Mouse (Mus musculus) gastrocnemius, adult 8-10 months (tissue): Measurements from ENCODE around the gene Reep6. TPM values are rescaled to one million over a fixed set of nuclear protein-coding genes. Genes with fewer than 3 reads are reported as not detected.

Experiments
- DNase-seq, 2 experiments: peaks; one replicate each; pipeline ENCODE4 v3.0.0; 2022; ENCODE audit warnings: low spot score in 2 of 2
- total RNA-seq, 4 experiments: library from RNA; stranded (reverse); gene quantifications; 2 replicates each; pipeline ENCODE4 v1.2.4; 2022

Reep6 gene
- total RNA-seq, 4 experiments from 2014 or later = 2.6 to 4.0 (median 3.2) TPM

DNA sequence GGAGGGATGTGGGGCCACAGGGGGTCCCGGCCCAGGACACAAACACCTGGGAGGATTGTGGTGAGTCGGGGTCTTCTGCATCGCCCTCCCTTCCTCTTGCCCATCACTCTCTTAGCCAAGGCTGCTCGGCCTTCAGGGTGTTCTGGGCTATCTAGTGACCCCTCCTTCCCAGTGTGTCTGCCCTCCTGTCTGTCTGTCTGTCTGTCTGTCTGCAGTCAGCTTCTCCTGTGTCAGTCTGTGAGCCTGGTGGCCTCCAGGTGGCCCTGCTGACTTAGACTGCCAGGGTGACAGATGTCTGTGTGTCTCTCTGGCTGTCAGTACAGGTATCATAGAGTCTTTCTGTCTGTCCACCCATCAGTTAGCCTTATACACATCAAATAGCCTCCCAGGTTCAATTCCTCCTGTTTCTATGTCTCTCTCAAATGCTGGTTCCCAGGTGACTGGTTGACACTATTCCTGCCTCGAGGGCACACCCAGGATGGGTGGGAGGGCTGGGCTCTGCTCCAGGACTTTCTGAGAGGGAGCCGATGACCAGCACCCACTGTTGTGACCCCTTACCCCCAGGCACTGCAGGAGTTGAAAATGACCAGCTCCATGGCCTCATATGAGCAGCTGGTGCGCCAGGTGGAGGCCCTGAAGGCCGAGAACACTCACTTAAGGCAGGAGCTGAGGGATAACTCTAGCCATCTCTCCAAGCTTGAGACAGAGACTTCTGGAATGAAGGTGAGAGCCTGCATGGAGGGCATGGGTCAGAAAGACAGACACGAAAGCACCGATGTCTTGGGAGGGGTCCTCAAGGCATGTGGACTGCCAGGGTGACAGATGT is 28.3 kb upstream of the Reep6 start:
- no peak for DNase-seq

DNA sequence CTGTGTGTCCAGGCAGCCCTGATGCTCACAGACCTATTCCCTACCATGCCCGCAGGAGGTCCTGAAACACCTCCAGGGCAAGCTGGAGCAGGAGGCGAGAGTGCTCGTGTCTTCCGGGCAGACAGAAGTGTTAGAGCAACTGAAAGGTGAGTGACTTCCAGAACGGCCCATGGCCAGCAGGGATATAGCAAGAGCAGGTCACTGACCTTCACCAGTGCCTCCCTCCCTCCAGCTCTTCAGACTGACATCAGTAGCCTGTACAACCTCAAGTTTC is 27.7 kb upstream of the Reep6 start:
- DNase-seq = no peak

DNA sequence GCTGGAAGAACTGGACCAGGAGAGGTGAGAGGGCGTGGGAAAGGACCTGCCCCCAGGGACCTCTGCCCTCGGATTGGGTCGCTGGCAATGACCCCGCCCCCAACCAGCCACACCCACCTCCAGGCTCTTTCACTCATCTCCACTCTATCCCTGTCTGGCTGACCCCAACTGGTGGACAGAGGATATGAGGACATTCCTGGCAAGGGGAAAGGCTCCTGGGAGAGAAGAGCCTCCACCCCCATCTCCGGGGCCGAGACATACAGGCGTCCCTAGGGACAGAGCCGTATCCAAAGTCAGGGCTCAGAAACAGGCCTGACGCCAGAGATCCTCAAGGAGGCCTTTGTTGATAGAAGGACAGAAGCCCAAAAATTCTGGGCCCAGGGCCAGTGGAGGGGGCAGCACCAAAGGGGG is 27.3 kb upstream of the Reep6 start:
- peak; percentile 84 to 86 for DNase-seq

DNA sequence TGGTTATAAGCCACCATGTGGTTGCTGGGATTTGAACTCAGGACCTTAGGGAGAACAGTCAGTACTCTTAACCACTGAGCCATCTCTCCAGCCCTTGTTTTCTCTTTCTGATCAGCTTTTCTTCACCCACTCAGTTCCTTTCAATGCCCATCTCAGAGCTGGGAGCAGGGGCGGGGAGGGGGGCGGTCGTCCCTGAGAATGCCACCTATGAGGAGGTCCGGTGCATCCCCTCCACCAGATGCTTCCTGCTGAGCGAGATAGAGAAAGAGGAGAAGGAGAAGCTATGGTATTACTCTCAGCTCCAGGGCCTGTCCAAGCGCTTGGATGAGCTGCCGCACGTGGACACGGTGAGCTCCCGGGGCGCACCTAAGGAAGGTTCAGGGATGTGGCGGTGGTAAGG is 25.3 kb upstream of the Reep6 start:
- DNase-seq = no peak

DNA sequence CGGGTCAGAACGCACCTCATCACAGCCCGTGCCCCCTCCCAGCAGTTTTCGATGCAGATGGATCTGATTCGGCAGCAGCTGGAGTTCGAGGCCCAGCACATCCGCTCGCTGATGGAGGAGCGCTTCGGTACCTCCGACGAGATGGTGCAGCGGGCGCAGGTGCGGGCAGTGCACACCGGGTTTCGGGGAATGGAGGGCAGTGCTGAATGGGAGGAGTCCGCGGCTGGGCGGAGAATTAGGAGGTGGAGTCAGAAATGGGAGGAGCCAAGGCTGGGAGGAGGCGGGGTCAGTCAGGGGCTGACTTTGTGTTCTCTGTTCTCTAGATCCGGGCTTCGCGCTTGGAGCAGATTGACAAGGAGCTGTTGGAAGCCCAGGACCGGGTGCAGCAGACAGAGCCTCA is 24.9 kb upstream of the Reep6 start:
- no peak for DNase-seq

DNA sequence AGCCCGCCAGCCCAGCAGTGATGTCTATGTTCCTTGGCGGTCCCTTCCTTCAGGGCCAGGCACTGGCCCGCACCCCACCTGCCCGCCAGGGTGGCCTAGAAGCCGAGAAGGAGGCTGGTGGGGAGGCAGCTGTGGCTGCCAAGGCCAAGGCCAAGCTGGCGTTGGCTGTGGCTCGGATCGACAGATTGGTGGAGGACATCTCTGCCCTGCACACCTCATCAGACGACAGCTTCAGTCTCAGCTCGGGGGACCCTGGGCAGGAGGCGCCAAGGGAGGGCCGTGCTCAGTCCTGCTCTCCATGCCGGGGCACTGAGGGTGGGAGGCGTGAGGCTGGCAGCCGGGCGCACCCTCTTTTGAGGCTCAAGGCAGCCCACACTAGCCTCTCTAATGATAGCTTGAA is 18.2 kb upstream of the Reep6 start:
- DNase-seq = no peak

DNA sequence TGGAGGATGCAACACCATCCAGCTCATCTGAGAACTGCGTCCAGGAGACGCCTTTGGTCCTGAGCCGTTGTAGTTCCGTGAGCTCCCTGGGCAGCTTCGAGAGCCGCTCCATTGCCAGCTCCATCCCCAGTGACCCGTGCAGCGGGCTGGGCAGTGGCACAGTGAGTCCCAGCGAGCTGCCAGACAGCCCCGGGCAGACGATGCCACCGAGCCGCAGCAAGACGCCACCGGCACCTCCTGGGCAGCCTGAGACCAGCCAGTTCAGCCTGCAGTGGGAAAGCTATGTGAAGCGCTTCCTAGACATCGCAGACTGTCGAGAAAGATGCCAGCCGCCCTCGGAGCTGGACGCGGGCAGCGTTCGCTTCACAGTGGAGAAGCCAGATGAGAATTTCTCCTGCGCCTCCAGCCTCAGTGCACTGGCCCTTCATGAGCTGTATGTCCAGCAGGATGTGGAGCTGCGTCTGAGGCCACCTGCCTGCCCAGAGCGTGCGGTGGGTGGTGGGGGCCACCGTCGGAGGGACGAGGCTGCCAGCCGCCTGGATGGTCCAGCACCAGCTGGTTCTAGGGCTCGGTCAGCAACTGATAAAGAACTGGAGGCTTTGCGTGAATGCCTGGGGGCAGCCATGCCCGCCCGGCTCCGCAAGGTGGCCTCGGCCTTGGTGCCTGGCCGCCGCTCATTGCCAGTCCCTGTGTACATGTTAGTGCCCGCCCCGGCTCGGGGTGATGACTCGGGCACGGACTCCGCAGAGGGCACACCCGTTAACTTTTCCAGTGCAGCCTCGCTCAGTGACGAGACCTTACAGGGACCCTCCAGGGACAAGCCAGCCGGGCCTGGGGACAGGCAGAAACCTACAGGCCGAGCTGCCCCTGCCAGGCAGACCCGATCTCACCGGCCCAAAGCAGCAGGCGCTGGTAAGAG is 16.9 kb upstream of the Reep6 start:
- DNase-seq = no peak

DNA sequence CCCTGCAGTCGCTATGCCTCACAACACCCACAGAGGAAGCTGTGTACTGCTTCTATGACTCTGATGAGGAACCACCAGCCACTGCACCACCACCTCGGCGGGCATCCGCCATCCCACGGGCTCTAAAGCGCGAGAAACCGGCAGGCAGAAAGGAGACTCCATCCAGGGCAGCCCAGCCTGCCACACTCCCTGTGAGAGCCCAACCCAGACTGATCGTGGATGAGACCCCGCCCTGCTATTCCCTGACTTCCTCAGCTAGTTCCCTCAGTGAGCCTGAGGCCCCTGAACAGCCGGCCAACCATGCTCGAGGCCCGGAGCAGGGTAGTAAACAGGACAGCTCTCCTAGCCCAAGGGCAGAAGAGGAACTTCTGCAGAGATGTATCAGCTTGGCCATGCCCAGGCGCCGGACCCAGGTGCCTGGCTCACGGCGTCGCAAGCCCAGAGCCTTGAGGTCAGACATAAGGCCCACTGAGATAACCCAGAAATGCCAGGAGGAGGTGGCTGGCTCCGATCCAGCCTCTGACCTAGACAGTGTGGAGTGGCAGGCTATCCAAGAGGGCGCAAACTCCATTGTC is 16.0 kb upstream of the Reep6 start:
- DNase-seq = no peak

DNA sequence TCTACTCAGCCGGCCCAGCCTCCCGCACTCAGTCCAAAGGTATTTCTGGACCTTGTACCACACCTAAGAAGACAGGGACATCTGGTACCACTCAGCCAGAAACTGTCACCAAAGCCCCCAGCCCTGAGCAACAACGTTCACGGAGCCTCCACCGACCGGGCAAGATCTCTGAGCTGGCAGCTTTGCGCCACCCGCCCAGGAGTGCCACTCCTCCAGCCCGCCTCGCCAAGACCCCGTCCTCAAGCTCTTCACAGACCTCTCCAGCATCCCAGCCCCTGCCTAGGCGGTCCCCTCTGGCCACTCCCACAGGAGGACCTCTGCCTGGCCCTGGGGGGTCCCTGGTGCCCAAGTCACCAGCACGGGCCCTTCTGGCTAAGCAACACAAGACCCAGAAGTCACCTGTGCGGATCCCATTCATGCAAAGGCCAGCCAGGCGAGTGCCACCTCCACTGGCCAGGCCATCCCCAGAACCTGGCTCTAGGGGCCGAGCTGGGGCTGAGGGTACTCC is 15.2 kb upstream of the Reep6 start:
- DNase-seq = no peak

DNA sequence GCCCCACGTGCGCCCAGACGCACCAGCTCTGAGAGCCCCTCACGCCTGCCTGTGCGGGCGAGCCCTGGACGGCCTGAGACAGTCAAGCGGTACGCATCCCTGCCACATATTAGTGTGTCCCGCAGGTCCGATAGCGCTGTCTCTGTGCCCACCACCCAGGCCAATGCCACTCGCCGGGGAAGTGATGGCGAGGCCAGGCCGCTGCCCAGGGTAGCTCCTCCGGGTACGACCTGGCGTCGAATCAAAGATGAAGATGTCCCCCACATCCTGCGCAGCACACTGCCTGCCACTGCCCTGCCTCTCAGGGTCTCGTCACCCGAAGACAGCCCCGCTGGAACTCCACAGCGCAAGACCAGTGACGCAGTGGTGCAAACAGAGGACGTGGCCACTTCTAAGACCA is 14.4 kb upstream of the Reep6 start:
- no peak for DNase-seq

DNA sequence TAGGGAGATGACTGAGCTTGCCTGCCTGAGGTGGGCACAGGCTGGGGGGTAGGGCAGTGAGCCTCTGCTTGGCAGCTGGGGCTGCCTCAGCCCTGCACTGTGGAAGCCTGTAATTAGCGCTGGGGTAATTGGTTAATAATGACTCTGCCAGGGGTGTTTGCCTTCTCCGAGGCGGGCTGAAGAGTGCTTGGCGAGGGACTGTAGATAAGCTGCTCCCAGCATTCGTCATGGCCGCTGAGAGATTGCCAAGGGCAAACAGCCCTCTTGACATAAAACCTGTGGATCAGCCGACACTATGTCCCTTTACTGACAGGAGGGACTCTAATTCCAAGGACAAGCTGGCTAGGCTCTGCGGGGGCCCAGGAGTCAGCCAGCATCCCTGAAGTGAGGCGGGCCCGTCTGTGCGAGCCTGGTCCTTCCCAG is 13.4 kb upstream of the Reep6 start:
- no peak for DNase-seq

DNA sequence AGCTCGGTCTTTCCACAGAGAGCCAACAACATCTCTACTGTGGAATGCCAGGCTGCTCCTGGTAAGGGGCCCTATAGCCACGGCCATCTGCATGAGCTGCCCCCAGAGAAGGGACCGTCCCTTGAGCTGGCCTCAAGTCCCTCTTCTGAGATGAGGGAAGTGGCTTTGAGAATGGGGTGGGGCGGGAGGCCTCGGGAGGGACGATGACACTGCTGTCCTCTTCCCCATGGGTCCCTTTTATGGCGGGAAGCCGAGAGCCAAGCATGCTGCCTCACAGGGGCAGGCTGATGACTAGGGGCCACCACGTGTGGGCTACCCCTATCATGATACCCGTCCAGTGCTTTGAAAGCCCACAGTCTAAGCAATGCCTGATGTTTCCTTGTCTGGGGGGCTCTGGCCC is 12.7 kb upstream of the Reep6 start:
- no peak for DNase-seq

DNA sequence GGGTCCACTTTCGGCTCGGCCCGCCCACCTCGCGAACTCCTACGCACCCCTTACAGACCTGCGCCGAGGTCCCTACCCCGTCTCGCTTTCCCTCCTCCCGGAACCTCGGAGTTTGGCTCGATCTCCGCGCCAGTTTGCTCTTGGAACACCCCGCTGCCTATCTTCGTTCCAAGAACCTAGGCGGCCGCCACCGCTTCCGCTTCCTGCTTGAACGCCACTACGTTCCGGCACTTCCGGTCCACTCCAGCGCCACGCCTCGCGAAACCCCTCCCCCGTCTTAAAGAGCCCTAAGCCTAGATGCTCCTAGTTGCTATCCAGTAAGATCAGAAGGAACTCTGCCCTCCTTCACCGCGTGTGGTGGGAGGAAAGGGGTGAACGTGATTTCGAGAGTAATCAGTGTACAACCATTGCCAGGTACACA is 9.4 kb upstream of the Reep6 start, which contains the start of gene 2310011J03Rik:
2310011J03Rik (minus strand) TSS at position 198 of the 421 bp plus-strand sequence.
- DNase-seq = peak; percentile 90

DNA sequence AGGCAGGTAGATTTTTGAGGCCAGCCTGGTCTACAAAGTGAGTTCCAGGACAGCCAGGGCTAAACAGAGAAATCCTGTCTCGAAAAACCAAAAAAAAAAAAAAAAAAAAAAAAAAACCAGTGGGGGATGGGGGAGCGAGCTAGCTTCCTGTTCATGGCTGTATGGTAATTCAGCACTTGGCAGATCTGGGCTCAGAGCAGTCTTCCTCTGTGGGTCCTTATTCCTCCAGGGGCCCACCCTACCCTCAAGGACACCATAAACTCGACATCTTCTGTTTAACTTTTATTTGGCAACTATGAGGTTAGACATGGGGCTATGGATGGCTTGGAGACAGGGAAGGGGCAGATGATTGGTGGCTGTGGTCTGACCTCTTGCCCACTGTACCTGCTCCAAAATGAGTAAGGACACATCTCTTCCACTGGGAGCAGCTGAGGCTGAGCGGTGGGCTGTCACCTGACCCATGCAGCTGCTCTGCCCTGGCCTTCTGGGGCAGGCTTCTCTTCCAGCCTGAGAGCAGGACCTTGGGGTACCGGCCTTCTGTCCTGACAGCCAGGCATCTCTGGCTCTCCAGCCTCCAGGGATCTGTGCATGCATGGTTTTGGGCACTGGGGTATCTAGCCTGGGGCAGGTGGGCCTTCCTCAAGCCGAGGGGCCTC is 8.6 kb upstream of the Reep6 start:
- DNase-seq = no peak

DNA sequence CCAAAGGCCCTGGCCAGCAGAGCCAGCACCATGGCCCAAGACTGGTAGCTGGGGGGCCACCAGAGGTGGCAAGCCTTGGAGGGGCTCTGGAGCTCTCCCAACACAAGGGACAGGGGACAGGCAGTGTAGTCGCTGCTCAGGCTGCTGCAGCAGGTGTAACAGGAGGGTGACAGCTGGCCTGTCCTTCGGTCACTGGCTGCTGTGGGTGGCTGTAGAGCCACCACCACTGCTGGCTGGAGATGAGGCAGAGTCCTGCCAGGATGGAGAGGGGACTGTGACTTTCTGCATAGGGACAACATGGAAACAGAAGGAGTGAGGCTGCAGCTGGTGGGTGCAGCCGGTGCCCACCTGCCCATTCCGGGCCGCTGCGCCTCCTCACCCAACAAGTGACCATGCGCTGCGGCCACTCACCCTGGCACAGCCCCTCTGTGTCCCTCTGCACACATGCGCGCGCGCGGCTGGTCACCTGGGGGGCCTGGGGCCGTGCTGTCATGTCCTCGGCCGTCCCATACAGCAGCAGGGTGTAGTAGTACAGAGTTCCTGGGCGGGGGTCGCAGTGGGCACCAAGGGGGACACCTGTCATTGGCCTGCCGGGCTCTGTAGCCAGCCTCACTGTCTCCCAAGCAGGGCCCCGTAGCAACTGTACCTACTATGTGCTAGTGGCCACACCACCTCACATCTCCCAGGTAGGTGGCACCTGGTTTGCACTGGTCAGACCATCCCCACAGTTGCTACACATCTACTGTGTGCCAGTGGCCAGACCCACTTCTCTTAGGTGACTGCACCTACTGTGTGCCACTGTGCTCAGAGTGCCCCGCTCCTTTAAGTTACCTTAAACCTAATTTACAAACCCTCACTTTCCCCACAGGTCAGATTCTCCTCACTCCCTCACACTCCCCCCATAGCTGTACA is 7.8 kb upstream of the Reep6 start:
- DNase-seq = no peak

DNA sequence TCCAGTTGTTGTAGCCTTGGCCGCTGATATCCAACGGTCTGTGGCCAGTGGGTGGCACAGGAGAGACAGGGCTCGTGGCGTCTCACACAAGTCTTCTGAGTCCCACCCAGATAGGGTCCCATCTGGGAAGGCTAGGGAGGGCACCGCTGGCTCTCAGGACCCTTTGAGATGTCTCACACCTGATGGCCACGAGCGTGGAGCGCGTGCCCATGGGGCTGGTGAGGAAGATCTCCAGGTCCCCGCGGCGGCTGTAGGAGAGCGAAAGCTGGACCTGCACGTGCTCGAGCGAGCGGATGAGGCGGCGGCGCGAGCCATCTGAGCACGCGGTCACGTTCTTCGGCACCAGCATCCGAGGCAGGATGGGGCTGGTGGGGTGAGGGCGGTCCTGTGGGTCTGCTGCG is 6.9 kb upstream of the Reep6 start:
- no peak for DNase-seq

DNA sequence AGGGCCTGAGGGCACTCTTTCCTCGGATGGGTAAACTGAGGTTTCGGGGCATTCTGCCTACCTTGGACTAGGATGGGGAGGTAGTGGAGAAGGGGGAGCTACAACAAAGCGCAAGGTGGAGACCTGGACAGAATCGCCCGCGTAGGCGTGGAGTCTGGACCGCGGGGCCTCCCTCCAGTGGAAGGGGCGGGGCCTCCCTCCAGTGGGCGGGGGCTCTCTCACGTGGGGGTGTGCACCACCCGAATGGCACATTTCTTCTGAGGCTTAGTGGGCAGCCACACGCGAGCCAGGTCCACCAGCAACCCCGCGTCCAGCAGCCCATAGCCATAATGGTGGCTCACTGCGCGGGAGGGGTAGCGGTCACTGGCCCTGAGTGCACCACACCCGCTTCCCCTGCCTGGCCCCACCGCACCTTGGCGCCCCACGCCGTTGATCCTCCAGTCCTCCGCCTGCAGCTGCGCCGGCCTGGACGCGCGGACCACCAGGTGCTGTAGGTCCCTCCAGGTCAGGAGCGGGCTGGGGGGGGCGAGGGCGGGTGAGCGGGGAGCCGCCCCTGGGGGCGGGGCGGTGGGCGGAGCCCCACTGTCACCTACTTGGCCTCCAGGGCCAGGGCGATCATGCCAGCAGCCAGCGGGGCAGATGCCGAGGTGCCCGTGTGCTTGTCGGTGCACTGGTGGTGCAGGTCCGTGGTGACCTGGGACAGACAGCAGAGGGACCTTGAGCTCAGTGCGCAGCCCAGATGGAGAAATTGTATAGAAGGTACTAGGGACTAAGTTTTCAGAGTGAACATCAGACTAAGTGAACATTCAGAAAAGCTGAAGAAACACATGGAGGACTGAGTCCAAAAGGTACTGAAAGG is 6.3 kb upstream of the Reep6 start:
- DNase-seq = peak; percentile 66 to 77

DNA sequence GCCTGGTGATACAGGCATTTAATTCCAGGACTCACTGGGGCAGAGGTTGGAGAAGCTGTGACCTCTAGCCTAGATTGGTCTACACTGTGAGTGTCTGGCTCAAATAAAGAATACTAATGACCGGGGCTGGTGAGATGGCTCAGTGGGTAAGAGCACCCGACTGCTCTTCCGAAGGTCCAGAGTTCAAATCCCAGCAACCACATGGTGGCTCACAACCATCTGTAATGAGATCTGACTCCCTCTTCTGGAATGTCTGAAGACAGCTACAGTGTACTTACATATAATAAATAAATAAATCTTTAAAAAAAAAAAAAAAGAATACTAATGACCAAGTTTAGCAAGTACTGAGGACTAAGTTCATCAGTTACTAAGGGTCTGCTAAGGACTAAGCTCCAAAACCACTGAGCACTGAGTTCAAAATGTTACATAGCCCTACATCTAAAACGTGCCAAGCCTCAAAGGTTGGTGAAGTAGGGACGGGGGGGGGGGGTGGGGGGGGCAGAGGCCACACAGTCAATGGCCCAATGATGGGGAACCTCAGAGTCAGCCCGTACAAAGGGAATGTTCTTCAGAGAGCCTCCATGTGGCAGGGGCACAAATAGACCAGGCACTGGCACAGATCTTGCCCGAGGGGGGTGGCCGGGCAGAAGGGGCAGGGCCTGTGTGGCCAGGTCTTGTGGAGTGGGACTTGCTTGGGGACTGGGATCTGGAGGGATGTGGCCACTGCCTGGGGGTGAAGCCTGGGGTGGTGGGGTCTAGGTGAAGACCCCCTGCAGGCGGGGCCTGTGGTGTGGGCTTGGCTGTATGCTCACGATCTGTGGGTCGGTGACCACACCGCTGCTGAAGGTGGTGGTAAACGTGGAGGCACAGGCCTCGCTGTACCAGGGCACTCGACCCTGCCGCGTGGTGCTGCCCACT is 5.4 kb upstream of the Reep6 start:
- DNase-seq = no peak
